Mouse (Mus musculus) bone marrow, adult 2 months (tissue): ENCODE data around the gene Hras.

Source experiments
- CTCF ChIP-seq: fragments of 200-500 bp; IDR thresholded peaks from 2 replicates; pipeline ENCODE4 v1.5.1; 2011; ENCODE audit warnings: low read length, control low read depth; ENCODE audit not compliant: control insufficient read depth, insufficient read depth
- POLR2A ChIP-seq: fragments of 200-500 bp; IDR thresholded peaks from 2 replicates; pipeline ENCODE4 v1.6.1; 2011; ENCODE audit warnings: low read depth, mild to moderate bottlenecking, control low read depth, low read length, borderline replicate concordance; ENCODE audit not compliant: control insufficient read depth

- TF ChIP-seq POLR2A (no peak), CTCF (no peak)
These were observed 45.2 kb downstream of the Hras start for GRCm38 (mm10) chr7:141148639-141149038.
